Mouse (Mus musculus): ENCODE measurements around the gene Gmpr2. TPM values are rescaled to one million over a fixed set of nuclear protein-coding genes. Genes with fewer than 3 reads are reported as not detected.

The Gmpr2 gene
- total RNA-seq, 2 experiments from 2014 or later: 24.0 to 26.2 TPM

GRCm38 (mm10) chr14:55722438-55722945 is 50.8 kb downstream of the Gmpr2 start:
- no peak for ATAC-seq (ENCODE audit: poor library complexity, severe bottlenecking)

GRCm38 (mm10) chr14:55723433-55723832 is 51.7 kb downstream of the Gmpr2 start:
- no peak for ATAC-seq (ENCODE audit: poor library complexity, severe bottlenecking)

GRCm38 (mm10) chr14:55724411-55724871 is 52.7 kb downstream of the Gmpr2 start:
- ATAC-seq (ENCODE audit: poor library complexity, severe bottlenecking): peak; percentile 66

- no peak for ATAC-seq (ENCODE audit: poor library complexity, severe bottlenecking)
These were observed 54.5 kb downstream of the Gmpr2 start for GRCm38 (mm10) chr14:55726261-55726660.

- peak; percentile 66 for ATAC-seq (ENCODE audit: poor library complexity, severe bottlenecking)
These were observed 56.3 kb downstream of the Gmpr2 start for GRCm38 (mm10) chr14:55727889-55728685.

Other genes starting within 250 kb of the Gmpr2 start
Only the 30 nearest of the 35 such genes appear.
- 0.16 and 1.5 TPM in 2 replicates for gene Carmil3, start 181.3 kb upstream of the Gmpr2 start, total RNA-seq (2015)
- 0.15 TPM in 1 of 2 replicates, not detected in the other for gene Carmil3, start 181.3 kb upstream of the Gmpr2 start, total RNA-seq (2017)
- not detected in 2 replicates for gene Cpne6, start 161.5 kb upstream of the Gmpr2 start, total RNA-seq (2015)
- gene Cpne6, start 161.5 kb upstream of the Gmpr2 start, total RNA-seq (2017): not detected in 2 replicates
- not detected in 2 replicates for gene Nrl, start 147.0 kb upstream of the Gmpr2 start, total RNA-seq (2015)
- not detected in 2 replicates for gene Nrl, start 147.0 kb upstream of the Gmpr2 start, total RNA-seq (2017)
- 11.7 and 16.0 TPM in 2 replicates for gene Pck2, start 131.7 kb upstream of the Gmpr2 start, total RNA-seq (2015)
- 26.3 and 30.3 TPM in 2 replicates for gene Pck2, start 131.7 kb upstream of the Gmpr2 start, total RNA-seq (2017)
- 41.6 and 47.3 TPM in 2 replicates for gene Dcaf11, start 111.9 kb upstream of the Gmpr2 start, total RNA-seq (2015)
- 43.5 and 107 TPM in 2 replicates for gene Dcaf11, start 111.9 kb upstream of the Gmpr2 start, total RNA-seq (2017)
- 2.1 and 4.1 TPM in 2 replicates for gene A730061H03Rik, start 111.5 kb upstream of the Gmpr2 start, total RNA-seq (2015)
- 2.6 and 9.3 TPM in 2 replicates for gene A730061H03Rik, start 111.5 kb upstream of the Gmpr2 start, total RNA-seq (2017)
- gene Fitm1, start 96.3 kb upstream of the Gmpr2 start, total RNA-seq (2015): 0.33 TPM in 1 of 2 replicates, not detected in the other
- gene Fitm1, start 96.3 kb upstream of the Gmpr2 start, total RNA-seq (2017): not detected in 2 replicates
- 707 and 794 TPM in 2 replicates for gene Psme1, start 93.8 kb upstream of the Gmpr2 start, total RNA-seq (2015)
- 278 and 305 TPM in 2 replicates for gene Psme1, start 93.8 kb upstream of the Gmpr2 start, total RNA-seq (2017)
- 11.2 and 15.9 TPM in 2 replicates for gene Emc9, start 86.6 kb upstream of the Gmpr2 start, total RNA-seq (2015)
- 8.2 and 10.5 TPM in 2 replicates for gene Emc9, start 86.6 kb upstream of the Gmpr2 start, total RNA-seq (2017)
- 420 and 439 TPM in 2 replicates for gene Psme2, start 80.8 kb upstream of the Gmpr2 start, total RNA-seq (2015)
- 286 and 332 TPM in 2 replicates for gene Psme2, start 80.8 kb upstream of the Gmpr2 start, total RNA-seq (2017)
- 27.2 and 42.8 TPM in 2 replicates for gene Rnf31, start 80.2 kb upstream of the Gmpr2 start, total RNA-seq (2015)
- gene Rnf31, start 80.2 kb upstream of the Gmpr2 start, total RNA-seq (2017): 20.2 and 25.7 TPM in 2 replicates
- 69.7 and 70.9 TPM in 2 replicates for gene Irf9, start 68.4 kb upstream of the Gmpr2 start, total RNA-seq (2015)
- gene Irf9, start 68.4 kb upstream of the Gmpr2 start, total RNA-seq (2017): 92.0 and 98.7 TPM in 2 replicates
- 0.42 and 2.2 TPM in 2 replicates for gene Rec8, start 53.9 kb upstream of the Gmpr2 start, total RNA-seq (2015)
- 0.15 and 2.2 TPM in 2 replicates for gene Rec8, start 53.9 kb upstream of the Gmpr2 start, total RNA-seq (2017)
- gene Ipo4, start 36.0 kb upstream of the Gmpr2 start, total RNA-seq (2015): 8.8 and 11.4 TPM in 2 replicates
- 2.1 and 5.1 TPM in 2 replicates for gene Ipo4, start 36.0 kb upstream of the Gmpr2 start, total RNA-seq (2017)
- gene Gm49378, start 34.0 kb upstream of the Gmpr2 start, total RNA-seq (2015): 1.3 and 4.3 TPM in 2 replicates
- gene Gm49378, start 34.0 kb upstream of the Gmpr2 start, total RNA-seq (2017): 0.84 and 1.7 TPM in 2 replicates
- 35.3 and 41.1 TPM in 2 replicates for gene Tm9sf1, start 28.1 kb upstream of the Gmpr2 start, total RNA-seq (2015)
- 50.8 and 53.5 TPM in 2 replicates for gene Tm9sf1, start 28.1 kb upstream of the Gmpr2 start, total RNA-seq (2017)
- gene Tssk4, start 21.8 kb upstream of the Gmpr2 start, total RNA-seq (2015): 1.0 and 1.4 TPM in 2 replicates
- 0.26 and 0.89 TPM in 2 replicates for gene Tssk4, start 21.8 kb upstream of the Gmpr2 start, total RNA-seq (2017)
- gene Mdp1, start 11.4 kb upstream of the Gmpr2 start, total RNA-seq (2015): 30.5 and 34.4 TPM in 2 replicates
- 27.0 and 28.3 TPM in 2 replicates for gene Mdp1, start 11.4 kb upstream of the Gmpr2 start, total RNA-seq (2017)
- 421 and 452 TPM in 2 replicates for gene Nedd8, start 183 bp downstream of the Gmpr2 start, total RNA-seq (2015)
- gene Nedd8, start 183 bp downstream of the Gmpr2 start, total RNA-seq (2017): 297 and 326 TPM in 2 replicates
- gene Tinf2, start 9.9 kb downstream of the Gmpr2 start, total RNA-seq (2015): 24.2 and 27.2 TPM in 2 replicates
- 25.1 and 39.8 TPM in 2 replicates for gene Tinf2, start 9.9 kb downstream of the Gmpr2 start, total RNA-seq (2017)
- gene Tgm1, start 42.0 kb downstream of the Gmpr2 start, total RNA-seq (2015): 1.6 and 1.7 TPM in 2 replicates
- 1.0 and 2.1 TPM in 2 replicates for gene Tgm1, start 42.0 kb downstream of the Gmpr2 start, total RNA-seq (2017)
- 10.0 and 12.5 TPM in 2 replicates for gene Rabggta, start 50.3 kb downstream of the Gmpr2 start, total RNA-seq (2015)
- gene Rabggta, start 50.3 kb downstream of the Gmpr2 start, total RNA-seq (2017): 8.5 and 13.7 TPM in 2 replicates
- gene Dhrs1, start 73.7 kb downstream of the Gmpr2 start, total RNA-seq (2015): 112 and 121 TPM in 2 replicates
- gene Dhrs1, start 73.7 kb downstream of the Gmpr2 start, total RNA-seq (2017): 44.1 and 55.0 TPM in 2 replicates
- gene Nop9, start 73.8 kb downstream of the Gmpr2 start, total RNA-seq (2015): 10.4 and 12.2 TPM in 2 replicates
- gene Nop9, start 73.8 kb downstream of the Gmpr2 start, total RNA-seq (2017): 11.7 and 13.9 TPM in 2 replicates
- gene Cideb, start 86.5 kb downstream of the Gmpr2 start, total RNA-seq (2015): 0.27 and 1.5 TPM in 2 replicates
- 0.22 TPM in 1 of 2 replicates, not detected in the other for gene Cideb, start 86.5 kb downstream of the Gmpr2 start, total RNA-seq (2017)
- gene Ltb4r2, start 89.5 kb downstream of the Gmpr2 start, total RNA-seq (2015): 0.16 and 0.21 TPM in 2 replicates
- gene Ltb4r2, start 89.5 kb downstream of the Gmpr2 start, total RNA-seq (2017): 0.33 and 0.53 TPM in 2 replicates
- gene Ltb4r1, start 94.0 kb downstream of the Gmpr2 start, total RNA-seq (2015): 41.4 and 46.4 TPM in 2 replicates
- gene Ltb4r1, start 94.0 kb downstream of the Gmpr2 start, total RNA-seq (2017): 57.4 and 68.0 TPM in 2 replicates
- not detected in 2 replicates for gene Adcy4, start 112.2 kb downstream of the Gmpr2 start, total RNA-seq (2015)
- 0.15 TPM in 1 of 2 replicates, not detected in the other for gene Adcy4, start 112.2 kb downstream of the Gmpr2 start, total RNA-seq (2017)
- 79.0 and 82.5 TPM in 2 replicates for gene Ripk3, start 116.9 kb downstream of the Gmpr2 start, total RNA-seq (2015)
- 24.2 and 30.0 TPM in 2 replicates for gene Ripk3, start 116.9 kb downstream of the Gmpr2 start, total RNA-seq (2017)
- not detected in 2 replicates for gene Nfatc4, start 151.2 kb downstream of the Gmpr2 start, total RNA-seq (2015)
- not detected in 2 replicates for gene Nfatc4, start 151.2 kb downstream of the Gmpr2 start, total RNA-seq (2017)

Data from megakaryocyte, adult 5-6 weeks (primary cell).